Mouse (Mus musculus) MEL (cell line): ENCODE data around the gene Ccdc146. TPM values are rescaled to one million over a fixed set of nuclear protein-coding genes. Genes with fewer than 3 reads are reported as not detected.

ENCODE experiments used
- DNase-seq: peaks from one replicate; pipeline ENCODE4 v3.0.0; 2011; ENCODE audit warnings: low read depth, low spot score
- H3K27ac ChIP-seq: 2 replicates; pipeline ENCODE4 v1.5.1; 2012; ENCODE audit warnings: low read depth, mild to moderate bottlenecking, control low read depth, low read length, moderate library complexity; ENCODE audit not compliant: control insufficient read depth
- H3K27me3 ChIP-seq, 2 experiments: fragments of 150-350 bp in 1 of 2; sonication (generic) in 1 of 2; 2 replicates each; pipeline ENCODE4 v1.6.1; 2012; ENCODE audit warnings: low read length in 2 of 2, mild to moderate bottlenecking in 2 of 2, improper control_type of control experiment in 1 of 2, moderate library complexity in 1 of 2; ENCODE audit not compliant: insufficient read depth in 2 of 2, control insufficient read depth in 1 of 2
- H3K36me3 ChIP-seq, 2 experiments: 2 replicates each; pipeline ENCODE4 v1.6.1; 2012 to 2014; ENCODE audit warnings: low read length in 2 of 2, improper control_type of control experiment in 1 of 2, inconsistent platforms in 1 of 2, mild to moderate bottlenecking in 1 of 2; ENCODE audit not compliant: insufficient read depth in 2 of 2, control insufficient read depth in 1 of 2
- H3K4me1 ChIP-seq, 2 experiments: fragments of 150-350 bp in 1 of 2; sonication (generic) in 1 of 2; 2 replicates each; pipeline ENCODE4 v1.6.1; 2012; ENCODE audit warnings: low read length in 2 of 2, improper control_type of control experiment in 1 of 2, mild to moderate bottlenecking in 1 of 2; ENCODE audit not compliant: insufficient read depth in 2 of 2, control insufficient read depth in 1 of 2
- H3K4me3 ChIP-seq, 2 experiments: fragments of 150-350 bp in 1 of 2; sonication (generic) in 1 of 2; 2 replicates each; pipeline ENCODE4 v1.5.1; 2012; ENCODE audit warnings: low read depth in 2 of 2, low read length in 2 of 2, mild to moderate bottlenecking in 2 of 2, moderate library complexity in 2 of 2, control low read depth in 1 of 2, improper control_type of control experiment in 1 of 2; ENCODE audit not compliant: control insufficient read depth in 1 of 2, insufficient read depth in 1 of 2
- H3K79me2 ChIP-seq: 2 replicates; pipeline ENCODE4 v1.6.1; 2012; ENCODE audit warnings: mild to moderate bottlenecking, low read length, moderate library complexity; ENCODE audit not compliant: control insufficient read depth, poor library complexity, insufficient read depth
- H3K9ac ChIP-seq: 2 replicates; pipeline ENCODE4 v1.6.1; 2012; ENCODE audit warnings: low read depth, mild to moderate bottlenecking, control low read depth, low read length, moderate library complexity; ENCODE audit not compliant: control insufficient read depth, poor library complexity, severe bottlenecking
- H3K9me3 ChIP-seq: fragments of 150-350 bp; sonication (generic); replicated peaks from 2 replicates; pipeline ENCODE4 v1.6.1; 2012; ENCODE audit warnings: mild to moderate bottlenecking, low read length, improper control_type of control experiment, moderate library complexity; ENCODE audit not compliant: insufficient read depth
- CHD2 ChIP-seq: IDR thresholded peaks from 2 replicates; pipeline ENCODE4 v1.6.1; 2011; ENCODE audit warnings: low read length, improper control_type of control experiment
- CTCF ChIP-seq, 3 experiments: IDR thresholded peaks in 2 of 3; conservative IDR thresholded peaks in 1 of 3; 2 replicates each; pipeline ENCODE4 v1.5.1; 2011 to 2012; ENCODE audit warnings: low read length in 3 of 3, low read depth in 2 of 3, mild to moderate bottlenecking in 2 of 3, improper control_type of control experiment in 1 of 3, inconsistent platforms in 1 of 3, mixed read lengths in 1 of 3, moderate library complexity in 1 of 3; ENCODE audit not compliant: control insufficient read depth in 1 of 3, insufficient read depth in 1 of 3, poor library complexity in 1 of 3, severe bottlenecking in 1 of 3
- E2F4 ChIP-seq: IDR thresholded peaks from 2 replicates; pipeline ENCODE4 v1.6.1; 2011; ENCODE audit warnings: low read depth, low read length, improper control_type of control experiment, borderline replicate concordance
- EP300 ChIP-seq, 2 experiments: IDR thresholded peaks; 2 replicates each; pipeline ENCODE4 v1.6.1; 2011; ENCODE audit warnings: improper control_type of control experiment in 2 of 2, low read length in 2 of 2, low read depth in 1 of 2, mild to moderate bottlenecking in 1 of 2
- GATA1 ChIP-seq: IDR thresholded peaks from 2 replicates; pipeline ENCODE4 v1.6.1; 2011; ENCODE audit warnings: low read depth, low read length, improper control_type of control experiment
- JUND ChIP-seq: IDR thresholded peaks from 2 replicates; pipeline ENCODE4 v1.6.1; 2011; ENCODE audit warnings: low read depth, mild to moderate bottlenecking, improper control_type of control experiment, low read length
- MAZ ChIP-seq: IDR thresholded peaks from 2 replicates; pipeline ENCODE4 v1.6.1; 2012; ENCODE audit warnings: low read depth, mild to moderate bottlenecking, inconsistent platforms, low read length, improper control_type of control experiment
- MYB ChIP-seq: IDR thresholded peaks from 2 replicates; pipeline ENCODE4 v1.6.1; 2011; ENCODE audit warnings: mild to moderate bottlenecking, low read depth, low read length, improper control_type of control experiment
- NELFE ChIP-seq: IDR thresholded peaks from 2 replicates; pipeline ENCODE4 v1.6.1; 2011; ENCODE audit warnings: low read depth, low read length, improper control_type of control experiment
- POLR2AphosphoS5 ChIP-seq: IDR thresholded peaks from 2 replicates; pipeline ENCODE4 v1.6.1; 2012; ENCODE audit warnings: low read depth, borderline replicate concordance, mild to moderate bottlenecking, inconsistent platforms, low read length, moderate library complexity, mixed read lengths
- RAD21 ChIP-seq: IDR thresholded peaks from 2 replicates; pipeline ENCODE4 v1.6.1; 2011; ENCODE audit warnings: mild to moderate bottlenecking, low read depth, low read length, improper control_type of control experiment
- RCOR1 ChIP-seq: IDR thresholded peaks from 2 replicates; pipeline ENCODE4 v1.6.1; 2012; ENCODE audit warnings: low read depth, mild to moderate bottlenecking, inconsistent platforms, low read length, improper control_type of control experiment
- TAL1 ChIP-seq: IDR thresholded peaks from 2 replicates; pipeline ENCODE4 v1.6.1; 2012; ENCODE audit warnings: mild to moderate bottlenecking, inconsistent platforms, low read length, moderate library complexity, mixed read lengths
- TBP ChIP-seq: IDR thresholded peaks from 2 replicates; pipeline ENCODE4 v1.8.0; 2011; ENCODE audit warnings: low read depth, low read length, improper control_type of control experiment
- TCF12 ChIP-seq: IDR thresholded peaks from 2 replicates; pipeline ENCODE4 v1.6.1; 2014; ENCODE audit warnings: low read depth, mild to moderate bottlenecking, inconsistent platforms, low read length, improper control_type of control experiment, moderate library complexity
- USF1 ChIP-seq: IDR thresholded peaks from 2 replicates; pipeline ENCODE4 v1.6.1; 2014; ENCODE audit warnings: low read depth, mild to moderate bottlenecking, inconsistent platforms, low read length, improper control_type of control experiment, moderate library complexity
- ZC3H11A ChIP-seq: IDR thresholded peaks from 2 replicates; pipeline ENCODE4 v1.6.1; 2012; ENCODE audit warnings: low read depth, mild to moderate bottlenecking, inconsistent platforms, low read length, improper control_type of control experiment
- polyA plus RNA-seq, 2 experiments: library from polyadenylated mRNA; stranded (reverse) in 1 of 2; unstranded in 1 of 2; fragments of >175 nt in 1 of 2; fragments of >200 nt in 1 of 2; gene quantifications; 2 replicates each; pipeline versions ENCODE4 v1.2.1 to v1.2.4; 2012; ENCODE audit warnings: low replicate concordance in 2 of 2, low read depth in 1 of 2; ENCODE audit not compliant: insufficient read length in 2 of 2, insufficient read depth in 1 of 2, missing spikeins in 1 of 2
- total RNA-seq: library from RNA; depleted of rRNA; stranded (reverse); fragments of 300-350 nt; gene quantifications from 2 replicates; pipeline ENCODE4 v1.2.3, GENCODE M21; 2012

Gene Ccdc146
- total and polyA plus RNA-seq, 3 experiments = 0.35 to 0.45 TPM; not detected in 1

GRCm38 (mm10) chr5:21329672-21330665 lies 94.5 kb downstream of the Ccdc146 start:
- DNase-seq = no peak
- H3K79me2 ChIP-seq = no peaks in the 10 kb centered on the region
- no peak overlapping the region for H3K9ac ChIP-seq
- H3K36me3 ChIP-seq = peaks cover 0 to 18% of the 10 kb centered on the region in 2 experiments; a peak in 2 of 4 replicates
- no peak overlapping the region for H3K4me3 ChIP-seq
- no peak overlapping the region for H3K27ac ChIP-seq
- no peaks in the 10 kb centered on the region for H3K9me3 ChIP-seq
- no peaks in the 10 kb centered on the region for H3K27me3 ChIP-seq
- TF ChIP-seq EP300 (IDR thresholded peaks at IDR 0.05; ENCODE audit: low read depth in 1 of 2, low read length in 2 of 2) (no peak), RCOR1 (no peak), ZC3H11A (no peak), GATA1 (no peak), RAD21 (no peak), JUND (no peak), NELFE (no peak), TAL1 (no peak), TCF12 (no peak)
- H3K4me1 ChIP-seq = peaks cover 14 to 24% of the 10 kb centered on the region in 2 experiments

DNA sequence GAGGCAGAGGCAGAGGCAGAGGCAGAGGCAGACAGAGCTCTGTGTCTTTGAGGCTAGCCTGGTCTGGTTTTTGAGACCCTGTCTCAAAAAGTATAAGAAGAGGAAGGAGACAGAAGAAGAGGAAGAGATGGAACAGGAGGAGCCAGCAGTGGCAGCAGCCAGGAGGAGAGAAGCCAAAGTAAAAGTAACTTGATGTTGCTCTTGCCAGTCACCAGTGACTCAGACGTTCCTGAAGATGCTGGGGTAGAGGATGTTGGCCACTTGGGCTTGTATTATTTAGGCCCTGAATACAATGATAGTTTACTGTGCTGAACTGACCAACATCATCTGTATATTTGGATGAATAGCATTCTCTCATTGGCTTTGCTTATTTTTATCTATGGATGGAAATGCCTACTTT lies 95.9 kb downstream of the Ccdc146 start:
- DNase-seq = peak; percentile 39
- Histone ChIP-seq H3K9ac (no peak overlapping the region), H3K79me2 (no peaks in the 10 kb centered on the region), H3K36me3 (peaks cover 0 to 18% of the 10 kb centered on the region in 2 experiments; a peak in 2 of 4 replicates), H3K4me1 (peaks cover 14 to 24% of the 10 kb centered on the region in 2 experiments), H3K9me3 (no peaks in the 10 kb centered on the region), H3K27me3 (no peaks in the 10 kb centered on the region), H3K27ac (no peak overlapping the region), H3K4me3 (no peak overlapping the region)
- TF ChIP-seq MAZ = no peak
- no peak for TF ChIP-seq RCOR1
- no peak for TF ChIP-seq E2F4
- no peak for TF ChIP-seq CHD2
- no peak for TF ChIP-seq GATA1
- no peak for TF ChIP-seq CTCF (IDR thresholded peaks at IDR 0.05 in 2 of 3, conservative IDR thresholded peaks at IDR 0.05 in 1 of 3; ENCODE audit: control insufficient read depth in 1 of 3, insufficient read depth in 1 of 3, low read depth in 2 of 3, low read length in 3 of 3, poor library complexity in 1 of 3, severe bottlenecking in 1 of 3)
- TF ChIP-seq NELFE = no peak
- TF ChIP-seq USF1 = no peak
- no peak for TF ChIP-seq TBP
- no peak for TF ChIP-seq POLR2AphosphoS5
- no peak for TF ChIP-seq MYB
